Mouse (Mus musculus) T-helper 1 cell (primary cell): ENCODE measurements around the gene Gfap.

ENCODE experiments used
- in situ Hi-C: fragments of 300-600 bp; cut with MboI, MseI; formaldehyde crosslinking; loops from one replicate; pipeline ENCODE4 v1.15.1; 2025; ENCODE audit warnings: high pct_unique_total_duplicates

Gene Gfap

DNA sequence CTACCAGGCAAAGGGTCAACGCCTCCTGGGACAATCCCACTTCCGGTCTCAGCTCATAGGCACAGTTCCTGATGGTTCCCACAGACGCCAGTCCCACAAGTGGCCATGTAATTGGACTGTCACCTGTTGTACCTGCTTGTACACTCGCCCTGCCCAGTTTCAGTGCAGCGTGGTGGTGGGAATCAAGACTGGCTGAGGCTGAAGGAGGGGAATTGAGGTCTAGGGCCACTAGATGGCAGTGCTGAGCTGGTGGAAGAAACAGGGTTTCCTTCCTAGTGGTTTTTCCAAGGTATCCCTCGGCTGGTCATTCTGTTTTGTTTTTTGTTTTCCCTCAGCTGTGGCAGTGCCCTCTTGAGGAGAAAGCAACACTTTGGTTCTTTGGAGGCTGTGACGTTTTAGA is at the start of gene Gfap:
TSS of gene Gfap (minus strand) at position 150 of the 400 bp plus-strand sequence.
- in situ Hi-C loops = no loop called here

- in situ Hi-C loops = no loop called here
These were observed 47.6 kb upstream of the Gfap start for GRCm38 (mm10) chr11:102948043-102948961.

GRCm38 (mm10) chr11:102946992-102947343 is 46.3 kb upstream of the Gfap start:
- in situ Hi-C loops = no loop called here

DNA sequence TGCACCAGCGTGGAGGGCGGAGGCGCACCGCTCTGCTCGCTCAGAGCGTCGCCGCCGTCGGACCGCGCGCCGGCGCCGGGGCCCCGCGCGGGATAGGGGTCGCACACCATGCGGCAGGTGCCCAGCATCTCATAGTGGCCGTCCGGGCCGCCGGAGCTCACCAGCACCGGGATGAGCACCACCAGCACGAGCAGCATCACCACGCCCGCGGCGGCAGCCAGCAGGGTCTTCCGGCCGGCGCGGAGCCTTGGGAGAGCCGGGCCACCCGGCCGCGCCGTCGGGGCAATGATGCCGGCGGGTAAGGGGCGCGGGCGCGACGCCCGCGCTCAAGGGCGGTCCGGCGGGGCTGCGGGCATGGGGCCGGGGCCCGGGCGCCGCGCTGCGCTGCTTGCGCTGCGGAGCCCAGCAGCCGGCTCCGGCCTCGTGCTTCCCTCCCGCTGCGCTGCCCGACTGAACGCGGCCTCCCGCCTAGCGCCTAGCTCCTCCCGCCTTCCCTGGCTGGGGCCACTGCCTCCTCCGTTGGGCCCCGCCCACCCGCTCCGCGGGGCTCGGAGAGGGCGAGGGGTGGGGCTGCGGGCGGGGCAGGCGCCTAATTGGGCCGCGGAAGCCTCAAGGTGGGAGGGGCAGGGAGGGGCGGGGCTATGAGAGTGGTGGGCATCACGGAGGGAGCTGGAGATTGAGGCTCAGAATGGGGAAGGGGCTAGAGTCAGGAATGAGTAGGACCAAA is 45.7 kb upstream of the Gfap start, which contains the start of gene C1ql1:
TSS of gene C1ql1 (minus strand) at position 424 of the 727 bp plus-strand sequence.
- in situ Hi-C loops = no loop called here

- in situ Hi-C loops = no loop called here
These were observed 44.9 kb upstream of the Gfap start for GRCm38 (mm10) chr11:102945306-102946264.

GRCm38 (mm10) chr11:102941236-102941635 is 40.5 kb upstream of the Gfap start:
- in situ Hi-C loops = no loop called here

GRCm38 (mm10) chr11:102939024-102939675 is 38.4 kb upstream of the Gfap start:
- in situ Hi-C loops = no loop called here

GRCm38 (mm10) chr11:102937529-102938182 is 36.9 kb upstream of the Gfap start:
- in situ Hi-C loops = no loop called here

DNA sequence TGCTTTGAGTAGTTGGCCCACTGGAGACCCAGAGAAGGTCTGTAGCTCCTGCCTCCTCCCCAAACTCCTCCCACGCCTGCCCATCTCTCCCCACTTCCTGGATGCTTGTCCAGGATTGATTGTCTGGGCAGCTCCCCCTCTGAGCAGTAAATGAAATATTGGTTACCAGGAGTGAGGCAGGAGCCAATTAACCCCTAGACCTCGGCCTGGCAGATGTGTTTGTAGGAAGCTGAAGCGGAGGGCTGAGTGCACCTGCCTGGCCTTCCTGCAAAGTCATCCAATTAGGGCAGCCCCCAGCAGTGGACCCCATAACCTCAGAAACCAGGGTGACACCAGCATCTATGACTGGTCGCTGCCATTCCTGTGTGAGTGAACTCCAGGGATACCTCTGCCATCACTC is 35.6 kb upstream of the Gfap start:
- in situ Hi-C loops = no loop called here

GRCm38 (mm10) chr11:102930672-102931071 is 30.0 kb upstream of the Gfap start:
- in situ Hi-C loops = no loop called here

DNA sequence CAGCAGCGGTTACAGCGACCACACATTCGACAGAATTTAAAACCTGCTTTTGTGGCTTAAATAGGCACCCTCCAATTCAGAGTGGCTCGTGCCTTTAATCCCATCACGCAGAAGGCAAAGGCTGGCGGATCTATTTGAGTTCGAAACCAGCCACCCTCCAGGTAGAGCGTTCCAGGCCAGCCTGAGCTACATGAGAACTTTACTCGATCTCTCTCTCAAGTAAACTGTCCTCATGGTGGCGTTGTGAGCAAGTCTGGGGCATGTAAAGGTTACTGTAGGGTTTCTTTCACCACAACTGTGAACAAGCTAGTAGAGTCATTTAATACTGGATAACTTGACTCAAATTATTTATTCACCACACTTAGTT is 24.6 kb upstream of the Gfap start:
- in situ Hi-C loops = no loop called here

DNA sequence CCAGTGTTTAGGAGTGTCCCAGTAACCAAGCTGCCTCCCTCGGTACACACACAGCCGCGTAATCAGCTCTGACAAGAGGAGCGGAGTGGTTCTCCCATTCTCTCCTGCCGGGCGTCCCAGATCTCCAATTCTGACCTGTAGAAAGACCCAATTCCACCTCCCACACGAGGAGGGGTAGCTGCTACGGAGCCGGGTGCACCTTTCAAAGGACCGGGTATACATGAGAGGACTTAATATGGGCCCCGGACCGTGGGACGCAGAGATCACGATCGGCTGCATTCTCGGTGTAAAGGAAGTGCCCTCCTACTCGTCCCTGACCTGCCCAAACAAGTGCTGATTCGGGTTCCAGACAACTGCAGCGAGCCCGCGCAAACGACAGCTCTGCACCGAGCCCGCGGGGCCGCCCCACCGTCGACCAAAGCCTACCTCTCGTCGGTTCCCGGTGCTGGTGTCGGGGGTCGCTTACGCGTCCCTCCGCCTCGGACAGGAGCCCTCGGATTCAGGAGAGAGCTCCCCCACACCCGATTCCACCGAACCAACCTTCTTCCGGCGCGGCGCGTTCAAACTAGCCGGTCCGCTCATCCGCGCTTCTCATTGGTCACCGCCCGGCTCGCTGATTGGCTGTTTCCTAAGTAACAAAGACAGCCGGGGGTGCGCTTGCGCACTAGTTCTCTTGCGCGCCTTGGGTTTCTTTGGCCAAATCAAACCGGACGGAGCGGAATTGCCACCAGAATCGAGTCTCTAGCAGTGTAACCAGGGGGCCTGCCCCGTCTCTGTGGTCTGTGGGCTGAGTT is 24.0 kb upstream of the Gfap start, which contains the start of gene Kif18b:
TSS of gene Kif18b (minus strand) at position 568 of the 794 bp plus-strand sequence.
- in situ Hi-C loops = no loop called here

DNA sequence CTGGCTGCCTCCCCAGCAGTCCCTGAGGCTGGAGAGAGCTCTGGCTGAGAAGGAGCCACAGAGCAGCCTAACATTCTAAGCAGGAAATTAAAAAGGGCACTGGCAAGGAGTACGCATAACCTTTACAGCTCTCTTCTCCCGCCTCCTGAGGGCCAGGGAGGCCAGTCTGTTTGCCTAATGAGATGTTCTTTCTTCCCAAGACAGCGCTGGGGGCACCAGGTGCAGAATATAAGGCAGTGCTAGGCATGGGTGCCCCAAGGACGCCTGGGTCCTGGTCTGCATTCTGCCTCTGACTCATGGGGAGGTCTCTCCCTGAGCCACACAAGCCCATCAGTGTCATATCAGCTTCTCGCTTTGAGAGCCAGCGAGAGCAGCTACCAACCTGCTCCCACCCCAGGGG is 20.8 kb upstream of the Gfap start:
- in situ Hi-C loops = no loop called here

DNA sequence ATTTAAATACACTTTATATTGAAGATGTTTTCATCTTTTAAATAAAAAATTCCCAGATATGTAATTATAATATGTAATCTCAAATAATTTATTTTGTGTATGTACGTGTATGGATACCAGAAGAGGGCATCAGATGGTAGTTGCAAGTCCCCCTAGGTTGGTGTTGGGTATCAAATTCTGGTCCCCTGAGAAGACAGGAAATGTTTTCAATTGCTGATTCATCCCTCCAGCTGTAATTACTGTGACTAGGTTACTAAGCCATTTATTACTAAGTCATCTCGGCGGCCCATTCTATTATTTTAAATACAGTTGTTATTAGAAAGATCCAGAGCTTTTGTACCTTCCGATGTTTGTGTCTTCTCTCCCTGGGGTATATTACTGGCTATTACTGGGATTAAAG is 17.4 kb upstream of the Gfap start:
- in situ Hi-C loops = no loop called here

GRCm38 (mm10) chr11:102915380-102915779 is 14.7 kb upstream of the Gfap start:
- in situ Hi-C loops = no loop called here

GRCm38 (mm10) chr11:102911376-102911775 is 10.7 kb upstream of the Gfap start:
- in situ Hi-C loops = no loop called here

DNA sequence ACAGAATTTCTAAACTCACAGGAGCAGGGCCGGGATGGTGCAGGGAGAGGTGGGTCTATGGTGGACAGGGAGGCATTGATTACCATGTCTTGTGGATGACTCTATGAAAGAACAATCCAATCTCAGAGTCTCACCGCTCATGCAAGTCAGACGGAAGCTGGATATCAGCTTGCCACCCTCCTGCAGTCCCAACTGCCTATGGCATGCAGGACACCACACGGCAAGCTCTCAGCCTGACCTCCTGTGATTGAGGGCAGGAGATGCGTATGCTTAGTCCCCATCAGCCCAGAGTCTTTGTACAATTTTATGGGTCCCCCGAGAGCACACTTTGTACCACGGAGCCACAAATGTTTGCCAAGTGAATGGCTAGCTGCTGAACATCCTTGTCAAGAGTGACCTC is 2.9 kb upstream of the Gfap start:
- in situ Hi-C loops = no loop called here

DNA sequence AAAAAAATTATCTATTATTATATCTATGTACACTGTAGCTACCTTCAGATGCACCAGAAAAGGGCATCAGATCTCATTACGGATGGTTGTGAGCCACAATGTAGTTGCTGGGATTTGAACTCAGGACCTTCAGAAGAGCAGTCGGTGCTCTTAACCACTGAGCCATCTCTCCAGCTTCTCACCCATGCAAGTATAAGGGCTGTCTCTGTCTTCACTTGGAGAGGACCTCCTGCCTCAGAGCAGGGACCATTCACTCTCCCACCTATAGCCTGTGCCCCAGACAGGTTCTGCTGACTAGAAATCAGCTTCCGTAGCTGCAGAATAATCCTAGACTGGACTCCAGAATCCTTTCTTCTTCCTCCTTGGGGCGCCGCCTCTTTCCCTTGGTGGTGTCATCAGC is 1.4 kb upstream of the Gfap start:
- in situ Hi-C loops = no loop called here

DNA sequence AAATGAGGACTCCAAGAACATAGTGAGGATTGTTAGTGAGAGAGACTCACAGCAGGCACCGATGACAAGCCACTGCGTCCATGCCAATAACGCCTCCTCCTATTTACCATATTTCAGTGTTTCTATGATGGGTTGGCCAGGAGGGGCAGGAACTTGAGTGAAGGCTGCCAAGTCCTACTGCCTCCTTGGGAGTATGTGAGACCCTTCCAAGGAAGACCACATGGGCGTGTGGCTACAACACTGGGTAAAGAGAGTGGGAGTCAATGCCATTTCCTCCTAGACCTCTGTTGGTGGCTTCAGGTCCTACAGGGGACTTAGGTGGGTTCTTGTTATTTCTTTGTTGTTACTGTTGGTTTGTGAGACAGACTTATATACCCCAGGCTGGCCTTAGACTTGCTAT is 487 bp upstream of the Gfap start:
- in situ Hi-C loops = no loop called here

- in situ Hi-C loops = loop anchor here (5.0 kb wide), 1 partner anchor 94 kb away; no protein-coding TSS in a partner anchor
These were observed 2.3 kb downstream of the Gfap start for GRCm38 (mm10) chr11:102898408-102898807.
